Mouse (Mus musculus) testis, adult 2 months (tissue): ENCODE measurements at regions not wholly inside any gene's neighbourhood (a gene's known extent, or its start where the extent isn't known, plus 50 kb on each side); places are given as distances from the start of the nearest gene placed in this dataset.

Source experiments
- CTCF ChIP-seq: fragments of 200-500 bp; IDR thresholded peaks from 2 replicates; pipeline ENCODE4 v1.5.1; 2012; ENCODE audit warnings: low read depth, mild to moderate bottlenecking, inconsistent platforms, low read length, moderate library complexity; ENCODE audit not compliant: control insufficient read depth, insufficient read depth, insufficient replicate concordance
- POLR2A ChIP-seq: fragments of 200-500 bp; IDR thresholded peaks from 2 replicates; pipeline ENCODE4 v1.6.1; 2012; ENCODE audit warnings: low read depth, mild to moderate bottlenecking, inconsistent platforms, low read length, moderate library complexity; ENCODE audit not compliant: control insufficient read depth

GRCm38 (mm10) chr1:89400734-89401202, 53.8 kb upstream of the Agap1 start:
- no peak for TF ChIP-seq POLR2A
- TF ChIP-seq CTCF, result no peak
